Mouse (Mus musculus) gastrocnemius, postnatal 4 days (tissue): ENCODE measurements around the gene Rtl10. TPM values are rescaled to one million over a fixed set of nuclear protein-coding genes. Genes with fewer than 3 reads are reported as not detected.

ENCODE experiments used
- DNase-seq, 2 experiments: peaks; one replicate each; pipeline ENCODE4 v3.0.0; 2021 to 2022; ENCODE audit warnings: low spot score in 2 of 2, mixed read lengths in 2 of 2
- total RNA-seq, 2 experiments: library from RNA; stranded (reverse); gene quantifications; 2 replicates each; pipeline ENCODE4 v1.2.3; 2021

Gene Rtl10
- total RNA-seq, 2 experiments from 2014 or later: 6.7 to 6.8 TPM

GRCm38 (mm10) chr16:18543151-18543829 lies 44.6 kb downstream of the Rtl10 start:
- no peak for DNase-seq

- no peak for DNase-seq
Measured at GRCm38 (mm10) chr16:18547891-18548290, 49.2 kb downstream of the Rtl10 start.

Other genes with a start within 250 kb of the Rtl10 start
- not detected for gene Gm49776, start 240.6 kb upstream of the Rtl10 start, total RNA-seq
- gene Dgcr8, start 209.7 kb upstream of the Rtl10 start, total RNA-seq: 10 to 100 TPM; 46.4 to 56.6 TPM
- 10 to 100 TPM; 18.7 to 18.8 TPM for gene Tango2, start 150.8 kb upstream of the Rtl10 start, total RNA-seq
- gene Arvcf, start 150.7 kb upstream of the Rtl10 start, total RNA-seq: 10 to 100 TPM; 34.6 to 36.9 TPM
- gene Txnrd2, start 72.5 kb upstream of the Rtl10 start, total RNA-seq: 10 to 100 TPM; 10.1 to 14.9 TPM
- gene Comt, start 72.0 kb upstream of the Rtl10 start, total RNA-seq: 10 to 100 TPM; 52.9 to 62.8 TPM
- 1 to 10 TPM; 4.5 to 6.0 TPM for gene Gnb1l, start 188 bp upstream of the Rtl10 start, total RNA-seq
- gene Tbx1, start 91.8 kb downstream of the Rtl10 start, total RNA-seq: 10 to 100 TPM in 1 of 2 experiments, 1 to 10 TPM in 1; 3.9 to 10.8 TPM
- under 1 TPM in 1 of 2 experiments, not detected in 1; 0.27 TPM for gene Gp1bb, start 123.5 kb downstream of the Rtl10 start, total RNA-seq
- gene Gm49601, start 127.5 kb downstream of the Rtl10 start, total RNA-seq: 1 to 10 TPM; 2.2 to 3.6 TPM
- gene Sept5, start 131.1 kb downstream of the Rtl10 start, total RNA-seq: 10 to 100 TPM; 11.3 to 12.9 TPM